Mouse (Mus musculus) hindbrain, embryonic 12.5 days (tissue): Measurements from ENCODE around the gene Amotl1. TPM values are rescaled to one million over a fixed set of nuclear protein-coding genes. Genes with fewer than 3 reads are reported as not detected.
"Not testable (repeated sequence)": the region's sequence is repeated elsewhere in the genome, so short reads cannot be mapped to it uniquely, and the experiment has no call there.

Experiments used
- ATAC-seq: fragments of 200-750 bp; cut with Nextera tagmentation; 2 replicates; pipeline ENCODE4 v1.8.0; 2017; ENCODE audit warnings: moderate TSS enrichment; ENCODE audit not compliant: low FRiP score
- H3K27ac ChIP-seq: fragments of 300-500 bp; sonication (generic); 2 replicates; pipeline ENCODE4 v1.5.1; 2016; ENCODE audit warnings: mild to moderate bottlenecking
- H3K27me3 ChIP-seq: fragments of 300-500 bp; sonication (generic); 2 replicates; pipeline ENCODE4 v1.6.1; 2016; ENCODE audit warnings: mild to moderate bottlenecking
- H3K36me3 ChIP-seq: fragments of 300-500 bp; sonication (generic); 2 replicates; pipeline ENCODE4 v1.6.1; 2016; ENCODE audit warnings: mild to moderate bottlenecking
- H3K4me1 ChIP-seq: fragments of 300-500 bp; sonication (generic); 2 replicates; pipeline ENCODE4 v1.6.1; 2016
- H3K4me2 ChIP-seq: fragments of 300-500 bp; sonication (generic); replicated peaks from 2 replicates; pipeline ENCODE4 v1.6.1; 2016; ENCODE audit warnings: mild to moderate bottlenecking
- H3K4me3 ChIP-seq: fragments of 300-500 bp; sonication (generic); 2 replicates; pipeline ENCODE4 v1.5.1; 2016; ENCODE audit warnings: mild to moderate bottlenecking
- H3K9ac ChIP-seq: fragments of 300-500 bp; sonication (generic); 2 replicates; pipeline ENCODE4 v1.6.1; 2016; ENCODE audit warnings: mild to moderate bottlenecking, moderate library complexity
- H3K9me3 ChIP-seq: fragments of 300-500 bp; sonication (generic); replicated peaks from 2 replicates; pipeline ENCODE4 v1.6.1; 2016; ENCODE audit warnings: mild to moderate bottlenecking
- WGBS: fragments of 180-500 bp; shearing (Covaris S2); methylation state at CpG from one replicate; pipeline ENCODE4 v1.1.7; 2016; 5-methylcytosine and 5-hydroxymethylcytosine counted together
- polyA plus RNA-seq: library from polyadenylated mRNA; unstranded; fragments of >200 nt; fragmentation: Nextera tagmentation; extraction: Ambion mirVana; gene quantifications from 2 replicates; pipeline ENCODE4 v1.2.1, GENCODE M21; 2016

The Amotl1 gene
- polyA plus RNA-seq, result 18.2 and 18.4 TPM in 2 replicates

DNA sequence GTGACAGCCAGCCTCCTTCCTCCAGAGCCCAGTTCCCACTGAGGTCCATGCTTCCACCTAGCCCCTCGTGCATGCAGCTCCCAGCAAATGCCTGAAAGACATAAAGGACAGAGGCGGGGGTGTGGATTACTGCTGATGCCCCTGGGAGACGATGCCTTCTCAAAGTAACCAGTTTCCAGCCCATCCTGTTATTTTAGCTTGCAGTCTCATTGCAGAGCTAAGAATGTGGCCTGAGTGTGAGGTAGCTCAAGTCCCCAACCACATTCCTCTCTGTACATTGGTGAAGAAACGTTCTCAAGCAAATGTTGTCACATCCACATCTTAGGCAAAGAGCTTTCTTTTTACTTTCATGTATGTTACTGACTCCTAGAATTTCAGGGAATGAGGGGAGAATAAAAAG lies at the start of gene Amotl1:
TSS of gene Amotl1 (minus strand) at position 101 of the 400 bp plus-strand sequence.
- no peak within 1 kb of the TSS for H3K9ac ChIP-seq
- 46% methylated on average over 4 of the region's 4 CpGs for WGBS
- no peaks in the 10 kb centered on the region for H3K27me3 ChIP-seq
- peaks cover 25% of the 10 kb centered on the region for H3K4me1 ChIP-seq
- no peaks in the 10 kb centered on the region for H3K9me3 ChIP-seq
- no peak within 1 kb of the TSS for H3K4me3 ChIP-seq
- no peak within 1 kb of the TSS for H3K27ac ChIP-seq
- no peak for ATAC-seq
- no peaks in the 10 kb centered on the region for H3K36me3 ChIP-seq
- no peak within 1 kb of the TSS for H3K4me2 ChIP-seq

- WGBS, result 73% methylated on average over 12 of the region's 12 CpGs
- ATAC-seq, result no peak
These were observed 44.7 kb upstream of the Amotl1 start for GRCm38 (mm10) chr9:14689376-14690108.

DNA sequence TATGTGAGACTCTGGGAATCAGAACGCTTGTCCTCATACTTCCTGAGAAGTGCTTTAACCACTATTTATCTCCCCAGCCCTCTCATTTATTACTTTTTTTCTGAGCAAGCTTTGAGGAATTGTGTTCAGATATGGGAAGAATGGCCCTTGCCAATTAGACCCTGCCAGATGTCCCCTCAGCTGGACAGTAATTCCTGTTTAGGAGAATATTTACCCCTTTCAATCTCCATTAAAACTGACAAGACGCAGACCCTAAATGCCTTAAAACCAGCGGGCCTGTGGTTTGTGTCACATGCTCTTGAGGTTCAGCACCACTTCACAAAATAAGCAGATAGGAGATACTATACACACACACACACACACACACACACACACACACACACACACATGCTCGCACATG lies 39.5 kb upstream of the Amotl1 start:
- Histone ChIP-seq H3K27ac (no peak overlapping the region), H3K4me1 (0 out of 2 replicates have a peak, but pooled peaks cover 2% of the 10 kb centered on the region), H3K36me3 (no peaks in the 10 kb centered on the region), H3K9me3 (no peaks in the 10 kb centered on the region), H3K4me3 (no peak overlapping the region), H3K27me3 (no peaks in the 10 kb centered on the region), H3K4me2 (no peak overlapping the region), H3K9ac (no peak overlapping the region)
- WGBS, result 81% methylated on average over 4 of the region's 4 CpGs
- ATAC-seq, result no peak

More at GRCm38 (mm10) chr9:14689376-14690108, 44.7 kb upstream of the Amotl1 start:
- no peaks in the 10 kb centered on the region for H3K9me3 ChIP-seq
- H3K4me3 ChIP-seq, result no peak overlapping the region
- no peak overlapping the region for H3K27ac ChIP-seq
- H3K27me3 ChIP-seq, result no peaks in the 10 kb centered on the region
- 0 out of 2 replicates have a peak, but pooled peaks cover 2% of the 10 kb centered on the region for H3K4me1 ChIP-seq
- H3K36me3 ChIP-seq, result no peaks in the 10 kb centered on the region
- no peak overlapping the region for H3K9ac ChIP-seq
- no peak overlapping the region for H3K4me2 ChIP-seq

DNA sequence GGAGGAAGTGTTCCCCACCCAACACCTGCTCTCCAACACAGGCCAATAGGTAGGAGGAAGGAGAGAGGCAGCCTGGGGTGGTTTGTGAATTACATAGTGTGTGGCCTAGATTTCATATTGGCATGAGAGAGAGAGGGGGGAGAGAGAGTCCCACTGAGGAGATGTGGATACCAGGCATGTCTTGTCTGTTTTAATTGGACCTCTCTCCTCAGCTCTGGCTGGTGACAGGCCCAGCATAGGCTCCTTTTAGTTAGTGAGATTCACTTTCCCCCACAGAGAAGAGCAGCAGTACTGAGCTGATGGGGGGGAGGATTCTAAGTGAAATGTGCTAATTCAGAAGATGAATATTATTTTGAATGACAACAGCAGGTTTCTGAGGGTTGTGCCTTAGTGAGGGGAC lies 37.9 kb upstream of the Amotl1 start:
- ATAC-seq, result no peak
- H3K36me3 ChIP-seq, result no peaks in the 10 kb centered on the region
- no peak overlapping the region for H3K4me3 ChIP-seq
- H3K27me3 ChIP-seq, result no peaks in the 10 kb centered on the region
- H3K9me3 ChIP-seq, result no peaks in the 10 kb centered on the region
- H3K9ac ChIP-seq, result no peak overlapping the region
- no peak overlapping the region for H3K4me2 ChIP-seq
- H3K27ac ChIP-seq, result no peak overlapping the region
- H3K4me1 ChIP-seq, result no peaks in the 10 kb centered on the region

DNA sequence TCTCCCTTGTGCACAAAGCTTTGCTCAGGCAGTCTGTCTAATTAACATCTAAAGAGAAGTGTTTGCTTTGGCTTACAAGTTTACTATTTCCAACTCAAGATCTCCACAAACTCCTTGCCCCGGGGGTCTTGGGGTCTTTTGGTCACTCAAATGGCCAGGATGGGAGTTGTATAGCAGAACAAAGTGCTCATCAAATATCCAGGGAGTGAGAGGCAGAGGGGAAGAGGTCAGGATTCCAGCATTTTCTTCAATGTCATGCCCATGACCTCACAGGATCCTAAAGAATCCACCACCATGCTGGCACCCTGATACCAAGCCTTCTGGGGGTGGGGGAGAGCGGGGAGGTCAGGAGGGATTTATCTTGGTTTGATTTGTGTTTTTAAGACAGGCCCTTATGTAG lies 35.7 kb upstream of the Amotl1 start:
- Histone ChIP-seq H3K9ac (no peak overlapping the region), H3K9me3 (no peaks in the 10 kb centered on the region), H3K4me2 (no peak overlapping the region), H3K36me3 (no peaks in the 10 kb centered on the region), H3K4me3 (no peak overlapping the region), H3K4me1 (no peaks in the 10 kb centered on the region), H3K27ac (no peak overlapping the region), H3K27me3 (no peaks in the 10 kb centered on the region)
- WGBS, result 50% methylated on average over 2 of the region's 2 CpGs
- no peak for ATAC-seq

DNA sequence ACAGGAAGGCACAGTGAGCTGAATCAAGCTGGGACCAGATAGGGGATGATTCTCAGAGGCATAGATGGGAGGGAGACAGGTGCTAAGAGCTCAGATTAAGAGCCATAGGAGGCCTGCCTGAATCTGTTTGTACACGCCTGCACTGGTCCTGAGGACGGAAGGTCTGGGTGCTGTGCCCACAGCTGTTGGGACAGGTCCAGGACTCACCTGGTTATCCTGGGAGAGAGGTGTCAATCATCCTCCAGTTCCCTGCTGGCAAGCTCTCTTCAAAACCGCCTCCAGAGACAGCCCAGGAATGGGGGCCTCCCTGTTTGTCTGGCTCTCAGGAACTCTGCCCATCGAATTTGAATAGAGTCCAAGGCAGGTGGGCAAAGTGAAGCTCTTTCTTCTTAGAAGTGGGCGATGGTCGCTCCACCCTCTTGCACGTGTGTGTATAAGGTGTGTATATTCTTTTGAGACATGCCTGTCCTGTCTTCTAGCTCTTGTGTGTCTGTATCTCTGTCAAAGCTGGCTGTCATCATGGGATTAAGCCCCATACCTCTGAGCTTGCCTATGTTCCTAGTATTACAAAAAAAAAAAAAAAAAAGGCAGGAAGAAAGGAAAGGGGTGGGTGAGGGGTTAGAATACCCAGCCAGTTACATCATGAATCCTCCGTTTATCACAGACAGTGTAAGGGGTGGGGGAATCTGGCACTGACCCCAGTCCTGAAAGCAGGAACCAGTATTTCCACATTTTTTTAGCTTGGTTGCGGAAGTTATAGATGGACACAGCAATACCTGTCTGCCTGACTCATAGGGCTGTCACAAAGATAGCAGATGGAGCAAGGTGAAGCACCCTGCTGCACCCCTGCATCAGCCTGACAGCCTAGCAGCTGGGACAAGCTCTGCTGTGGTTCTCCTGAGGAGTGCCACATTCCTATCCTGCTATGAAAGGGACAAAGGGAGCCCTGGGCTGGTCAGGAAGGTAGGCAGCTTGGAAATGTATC lies 31.1 kb upstream of the Amotl1 start:
- 57% methylated on average over 9 of the region's 9 CpGs for WGBS
- no peaks in the 10 kb centered on the region for H3K9me3 ChIP-seq
- H3K4me1 ChIP-seq, result no peaks in the 10 kb centered on the region
- no peaks in the 10 kb centered on the region for H3K36me3 ChIP-seq
- no peak overlapping the region for H3K27ac ChIP-seq
- no peaks in the 10 kb centered on the region for H3K27me3 ChIP-seq
- ATAC-seq, result no peak
- H3K4me2 ChIP-seq, result no peak overlapping the region
- no peak overlapping the region for H3K9ac ChIP-seq
- H3K4me3 ChIP-seq, result no peak overlapping the region

DNA sequence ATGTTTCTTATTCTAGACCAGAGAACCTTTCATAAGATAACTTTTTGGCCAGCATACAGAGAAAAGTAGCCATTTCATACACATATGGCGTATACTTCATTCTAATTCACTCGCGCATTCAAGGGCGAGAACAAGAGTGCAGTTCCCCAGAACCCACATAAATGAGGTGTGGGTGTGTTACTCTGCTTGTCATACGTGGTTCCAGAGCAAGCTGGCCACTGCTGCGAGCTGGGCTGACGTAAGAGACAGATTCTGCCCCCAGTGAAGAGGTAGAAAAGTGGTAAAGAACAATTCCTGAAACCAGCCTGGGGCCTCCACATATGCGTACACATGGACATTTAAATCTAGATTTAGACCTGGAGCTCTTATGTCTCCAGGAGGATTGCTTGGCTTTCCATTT lies 29.6 kb upstream of the Amotl1 start:
- WGBS, result 91% methylated on average over 8 of the region's 8 CpGs

DNA sequence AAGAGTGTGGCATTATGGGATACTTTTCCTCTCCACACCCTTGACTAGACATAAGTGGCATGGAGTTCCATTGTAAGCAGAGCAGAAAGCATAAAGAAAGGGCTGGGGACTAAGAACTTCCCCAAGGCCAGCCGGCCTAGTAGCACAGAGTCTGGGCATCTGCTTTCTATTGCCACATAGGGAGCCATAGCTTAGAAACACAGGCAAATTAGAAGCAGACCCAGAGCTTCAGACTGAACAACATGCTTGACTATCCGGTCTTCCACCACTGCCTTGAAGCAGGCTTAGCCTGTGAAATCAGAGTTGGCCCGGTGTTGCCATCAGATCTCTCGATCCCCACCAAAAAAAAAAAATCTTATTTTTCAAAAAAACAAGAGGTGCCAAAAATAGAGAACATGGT lies 28.3 kb upstream of the Amotl1 start:
- WGBS, result 70% methylated on average over 4 of the region's 4 CpGs
- no peaks in the 10 kb centered on the region for H3K27me3 ChIP-seq
- no peak for ATAC-seq
- no peak overlapping the region for H3K9ac ChIP-seq
- no peak overlapping the region for H3K4me2 ChIP-seq
- no peaks in the 10 kb centered on the region for H3K4me1 ChIP-seq
- H3K9me3 ChIP-seq, result no peaks in the 10 kb centered on the region
- H3K27ac ChIP-seq, result no peak overlapping the region
- H3K36me3 ChIP-seq, result no peaks in the 10 kb centered on the region
- no peak overlapping the region for H3K4me3 ChIP-seq

More for the DNA sequence above, 29.6 kb upstream of the Amotl1 start:
- Histone ChIP-seq H3K36me3 (no peaks in the 10 kb centered on the region), H3K4me3 (no peak overlapping the region), H3K27me3 (no peaks in the 10 kb centered on the region), H3K4me1 (no peaks in the 10 kb centered on the region), H3K9me3 (no peaks in the 10 kb centered on the region), H3K27ac (no peak overlapping the region), H3K4me2 (no peak overlapping the region), H3K9ac (no peak overlapping the region)
- no peak for ATAC-seq

DNA sequence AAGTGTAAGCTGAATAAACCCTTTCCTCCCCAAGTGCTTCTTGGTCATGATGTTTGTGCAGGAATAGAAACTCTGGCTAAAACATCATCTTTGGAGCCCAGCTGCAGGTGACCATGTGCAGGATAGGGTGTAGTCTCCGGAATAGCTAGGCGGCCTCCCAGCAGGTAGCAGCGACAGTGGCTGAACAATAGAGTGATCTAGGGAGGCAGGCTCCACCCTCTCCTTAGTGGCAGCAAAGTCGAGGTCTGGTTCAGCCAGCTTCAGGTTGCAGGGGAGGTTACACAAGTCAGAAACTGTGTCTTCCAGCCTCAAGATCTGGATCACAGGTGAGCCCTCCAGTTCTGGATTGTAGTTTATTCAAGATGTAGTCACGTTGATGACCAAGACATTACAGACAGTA lies 27.1 kb upstream of the Amotl1 start:
- H3K4me2 ChIP-seq, H3K27me3 ChIP-seq, H3K9me3 ChIP-seq, H3K4me1 ChIP-seq, H3K4me3 ChIP-seq, H3K36me3 ChIP-seq, H3K9ac ChIP-seq, ATAC-seq, H3K27ac ChIP-seq: not testable (repeated sequence)
- WGBS, result 43% methylated on average over 5 of the region's 5 CpGs

GRCm38 (mm10) chr9:14668382-14668781 lies 23.5 kb upstream of the Amotl1 start:
- Histone ChIP-seq H3K4me3 (no peak overlapping the region), H3K4me1 (no peaks in the 10 kb centered on the region), H3K36me3 (no peaks in the 10 kb centered on the region), H3K9ac (no peak overlapping the region), H3K27me3 (no peaks in the 10 kb centered on the region), H3K9me3 (no peaks in the 10 kb centered on the region), H3K27ac (no peak overlapping the region), H3K4me2 (no peak overlapping the region)
- 83% methylated on average over 3 of the region's 3 CpGs for WGBS
- no peak for ATAC-seq

DNA sequence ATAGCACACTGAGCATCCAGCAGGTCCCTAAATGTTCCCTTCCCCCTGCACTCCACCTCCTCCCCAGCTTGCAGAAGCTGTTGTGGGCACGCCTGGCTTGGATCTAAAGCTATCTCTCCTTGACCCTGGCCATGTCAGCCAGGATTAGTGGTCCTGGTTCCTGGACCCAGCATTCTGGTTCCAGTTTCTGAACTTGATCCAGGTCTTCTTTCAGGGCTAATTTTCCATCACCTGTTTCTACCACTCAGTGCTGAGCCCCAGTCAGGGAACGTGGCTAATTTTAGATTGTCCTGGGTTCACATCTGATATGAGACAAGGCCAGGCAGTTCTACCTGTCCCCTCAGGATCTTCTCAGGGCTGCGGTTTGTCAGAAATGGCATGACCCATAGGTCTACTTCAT lies 21.2 kb upstream of the Amotl1 start:
- no peak for ATAC-seq
- WGBS, result 93% methylated on average over 3 of the region's 3 CpGs

GRCm38 (mm10) chr9:14663591-14663990 lies 18.7 kb upstream of the Amotl1 start:
- Histone ChIP-seq H3K9ac (no peak overlapping the region), H3K4me1 (no peaks in the 10 kb centered on the region), H3K4me2 (no peak overlapping the region), H3K4me3 (no peak overlapping the region), H3K9me3 (no peaks in the 10 kb centered on the region), H3K27me3 (no peaks in the 10 kb centered on the region), H3K27ac (no peak overlapping the region), H3K36me3 (no peaks in the 10 kb centered on the region)
- 93% methylated on average over 2 of the region's 2 CpGs for WGBS
- ATAC-seq, result no peak

More for the DNA sequence above, 21.2 kb upstream of the Amotl1 start:
- Histone ChIP-seq H3K27ac (no peak overlapping the region), H3K4me2 (no peak overlapping the region), H3K4me1 (no peaks in the 10 kb centered on the region), H3K27me3 (no peaks in the 10 kb centered on the region), H3K9me3 (no peaks in the 10 kb centered on the region), H3K4me3 (no peak overlapping the region), H3K9ac (no peak overlapping the region), H3K36me3 (no peaks in the 10 kb centered on the region)
